Mouse (Mus musculus) cerebellum, adult 2 months (tissue): ENCODE results near the gene Mark1.

ENCODE experiments used
- CTCF ChIP-seq: fragments of 200-500 bp; IDR thresholded peaks from 2 replicates; pipeline ENCODE4 v1.5.1; 2011; ENCODE audit warnings: low read depth, mild to moderate bottlenecking, control low read depth, low read length, moderate library complexity, borderline replicate concordance; ENCODE audit not compliant: insufficient read depth
- POLR2A ChIP-seq: fragments of 200-500 bp; IDR thresholded peaks from 2 replicates; pipeline ENCODE4 v1.6.1; 2011; ENCODE audit warnings: low read length, control low read depth, borderline replicate concordance; ENCODE audit not compliant: insufficient read depth

DNA sequence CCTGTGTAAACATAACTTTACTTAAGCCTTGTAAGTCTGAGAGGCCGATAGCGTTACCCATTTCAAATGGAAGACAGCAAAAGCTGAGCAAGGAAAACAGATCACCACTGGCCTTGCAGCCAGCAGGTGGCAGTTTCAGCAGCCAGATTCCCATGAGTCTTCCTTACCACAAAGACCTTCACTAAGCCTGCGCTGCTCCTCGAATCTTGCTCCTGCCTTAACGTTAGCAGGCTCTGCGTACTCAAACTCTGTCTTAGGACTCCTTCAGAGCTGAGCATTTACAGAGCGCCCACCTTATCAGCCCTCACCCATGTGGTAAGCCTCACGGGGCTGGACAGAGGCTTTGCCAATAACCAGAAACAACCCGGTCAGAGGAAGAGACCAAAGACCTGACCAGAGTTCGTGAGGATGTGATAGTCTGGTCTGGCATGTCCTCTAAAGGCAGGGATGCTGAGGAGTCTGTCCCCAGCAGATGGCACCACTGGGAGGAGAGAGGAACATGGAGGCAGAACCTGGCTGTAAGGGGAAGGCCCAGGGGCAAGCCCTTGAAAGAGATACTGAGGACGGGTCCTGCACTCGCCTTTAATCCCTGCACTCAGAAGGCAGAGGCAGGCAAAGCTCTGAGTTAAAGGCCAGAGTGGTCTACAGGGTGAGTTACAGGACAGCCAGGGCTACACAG is 33.5 kb downstream of the Mark1 start:
- TF ChIP-seq CTCF (peak; percentile 55; the same call in 1 of the 2 replicates), POLR2A (no peak)
